Mouse (Mus musculus): ENCODE measurements around the gene Cpne2. TPM values are rescaled to one million over a fixed set of nuclear protein-coding genes. Genes with fewer than 3 reads are reported as not detected.

The Cpne2 gene
- polyA plus RNA-seq, 1 experiment from 2014 or later = 12.6 TPM

- Histone ChIP-seq H3K9ac (no peak overlapping the region), H3K27ac (no peak overlapping the region), H3K27me3 (no peaks in the 10 kb centered on the region), H3K36me3 (peaks cover 87% of the 10 kb centered on the region), H3K9me3 (no peaks in the 10 kb centered on the region), H3K4me3 (no peak overlapping the region), H3K4me1 (0 out of 2 replicates have a peak, but pooled peaks cover 3% of the 10 kb centered on the region), H3K4me2 (no peak overlapping the region)
- no peak for ATAC-seq (ENCODE audit: insufficient number of reproducible peaks, insufficient read depth, low FRiP score, low TSS enrichment, low read depth)
- WGBS = 47% methylated on average over 4 of the region's 4 CpGs
Observed at GRCm38 (mm10) chr8:94584238-94584817, 51.5 kb downstream of the Cpne2 start.

- no peak overlapping the region for H3K9ac ChIP-seq
- no peaks in the 10 kb centered on the region for H3K9me3 ChIP-seq
- H3K36me3 ChIP-seq = peaks cover 27% of the 10 kb centered on the region
- H3K27ac ChIP-seq = no peak overlapping the region
- no peak for ATAC-seq (ENCODE audit: insufficient number of reproducible peaks, insufficient read depth, low FRiP score, low TSS enrichment, low read depth)
- no peak overlapping the region for H3K4me3 ChIP-seq
- 62% methylated on average over 4 of the region's 4 CpGs for WGBS
- 0 out of 2 replicates have a peak, but pooled peaks cover 4% of the 10 kb centered on the region for H3K4me1 ChIP-seq
- no peak overlapping the region for H3K4me2 ChIP-seq
- no peaks in the 10 kb centered on the region for H3K27me3 ChIP-seq
Observed at GRCm38 (mm10) chr8:94591691-94592090, 58.9 kb downstream of the Cpne2 start.

GRCm38 (mm10) chr8:94594211-94594610 lies 61.4 kb downstream of the Cpne2 start:
- H3K9ac ChIP-seq = no peak overlapping the region
- no peak overlapping the region for H3K27ac ChIP-seq
- H3K9me3 ChIP-seq = no peaks in the 10 kb centered on the region
- H3K36me3 ChIP-seq = peaks cover 3% of the 10 kb centered on the region
- no peaks in the 10 kb centered on the region for H3K27me3 ChIP-seq
- 84% methylated on average over 1 of the region's 1 CpGs for WGBS
- no peak for ATAC-seq (ENCODE audit: insufficient number of reproducible peaks, insufficient read depth, low FRiP score, low TSS enrichment, low read depth)
- H3K4me2 ChIP-seq = no peak overlapping the region
- peaks cover 4% of the 10 kb centered on the region; the same call in 1 of the 2 replicates for H3K4me1 ChIP-seq
- no peak overlapping the region for H3K4me3 ChIP-seq

GRCm38 (mm10) chr8:94600478-94600877 lies 67.7 kb downstream of the Cpne2 start:
- Histone ChIP-seq H3K27ac (no peak overlapping the region), H3K9ac (peak overlapping the region; percentile 89), H3K4me2 (peak overlapping the region; percentile 84), H3K4me1 (peaks cover 22% of the 10 kb centered on the region), H3K4me3 (peak overlapping the region; percentile 99), H3K27me3 (no peaks in the 10 kb centered on the region), H3K9me3 (no peaks in the 10 kb centered on the region), H3K36me3 (no peaks in the 10 kb centered on the region)
- 24% methylated on average over 5 of the region's 5 CpGs for WGBS
- no peak for ATAC-seq (ENCODE audit: insufficient number of reproducible peaks, insufficient read depth, low FRiP score, low TSS enrichment, low read depth)

- Histone ChIP-seq H3K9me3 (no peaks in the 10 kb centered on the region), H3K27ac (peak overlapping the region; percentile 93), H3K9ac (peak overlapping the region; percentile 89), H3K36me3 (no peaks in the 10 kb centered on the region), H3K4me1 (peaks cover 23% of the 10 kb centered on the region), H3K4me3 (peak overlapping the region; percentile 99), H3K27me3 (no peaks in the 10 kb centered on the region), H3K4me2 (peak overlapping the region; percentile 84)
- peak; percentile 2; the same call in 1 of the 2 replicates for ATAC-seq (ENCODE audit: insufficient number of reproducible peaks, insufficient read depth, low FRiP score, low TSS enrichment, low read depth)
- WGBS = under 1% methylated on average over 51 of the region's 51 CpGs
Observed at GRCm38 (mm10) chr8:94601034-94601606, 68.3 kb downstream of the Cpne2 start.

GRCm38 (mm10) chr8:94601607-94602385 lies 69.0 kb downstream of the Cpne2 start, which contains the start of the genes Rspry1 and Fam192a:
Gene Rspry1, plus strand, starts transcription at chr8:94601937.
Gene Fam192a, minus strand, starts transcription at chr8:94601997.
- peak within 1 kb of the TSS; percentile 93 for H3K27ac ChIP-seq
- H3K9ac ChIP-seq = peak within 1 kb of the TSS; percentile 97
- peak within 1 kb of the TSS; percentile 88 for H3K4me2 ChIP-seq
- ATAC-seq (ENCODE audit: insufficient number of reproducible peaks, insufficient read depth, low FRiP score, low TSS enrichment, low read depth) = peak; percentile 99
- H3K9me3 ChIP-seq = no peaks in the 10 kb centered on the region
- H3K4me3 ChIP-seq = peak within 1 kb of the TSS; percentile 99
- no peaks in the 10 kb centered on the region for H3K36me3 ChIP-seq
- under 1% methylated on average over 53 of the region's 55 CpGs for WGBS
- peaks cover 22% of the 10 kb centered on the region for H3K4me1 ChIP-seq
- no peaks in the 10 kb centered on the region for H3K27me3 ChIP-seq

- ATAC-seq (ENCODE audit: insufficient number of reproducible peaks, insufficient read depth, low FRiP score, low TSS enrichment, low read depth) = no peak
- no peaks in the 10 kb centered on the region for H3K9me3 ChIP-seq
- H3K4me2 ChIP-seq = peak overlapping the region; percentile 88
- peak overlapping the region; percentile 99 for H3K4me3 ChIP-seq
- peak overlapping the region; percentile 97 for H3K9ac ChIP-seq
- WGBS = under 1% methylated on average over 31 of the region's 31 CpGs
- 0 out of 2 replicates have a peak, but pooled peaks cover 5% of the 10 kb centered on the region for H3K36me3 ChIP-seq
- H3K27me3 ChIP-seq = no peaks in the 10 kb centered on the region
- H3K27ac ChIP-seq = peak overlapping the region; percentile 81
- peaks cover 22% of the 10 kb centered on the region for H3K4me1 ChIP-seq
Observed at GRCm38 (mm10) chr8:94602471-94603131, 69.8 kb downstream of the Cpne2 start.

- ATAC-seq (ENCODE audit: insufficient number of reproducible peaks, insufficient read depth, low FRiP score, low TSS enrichment, low read depth) = no peak
- H3K4me3 ChIP-seq = no peak overlapping the region
- H3K36me3 ChIP-seq = 0 out of 2 replicates have a peak, but pooled peaks cover 5% of the 10 kb centered on the region
- no peak overlapping the region for H3K9ac ChIP-seq
- no peak overlapping the region for H3K27ac ChIP-seq
- H3K27me3 ChIP-seq = no peaks in the 10 kb centered on the region
- WGBS = 79% methylated on average over 2 of the region's 2 CpGs
- peak overlapping the region; percentile 88 for H3K4me2 ChIP-seq
- no peaks in the 10 kb centered on the region for H3K9me3 ChIP-seq
- peaks cover 22% of the 10 kb centered on the region for H3K4me1 ChIP-seq
Observed at GRCm38 (mm10) chr8:94604030-94604429, 71.2 kb downstream of the Cpne2 start.

- no peaks in the 10 kb centered on the region for H3K9me3 ChIP-seq
- H3K9ac ChIP-seq = no peak overlapping the region
- no peak overlapping the region for H3K4me2 ChIP-seq
- H3K27ac ChIP-seq = no peak overlapping the region
- 0 out of 2 replicates have a peak, but pooled peaks cover 5% of the 10 kb centered on the region for H3K36me3 ChIP-seq
- peaks cover 14% of the 10 kb centered on the region for H3K4me1 ChIP-seq
- H3K4me3 ChIP-seq = no peak overlapping the region
- whole genome bisulfite sequencing = 92% methylated on average over 5 of the region's 5 CpGs
- no peak for ATAC-seq (ENCODE audit: insufficient number of reproducible peaks, insufficient read depth, low FRiP score, low TSS enrichment, low read depth)
- H3K27me3 ChIP-seq = no peaks in the 10 kb centered on the region
Observed at GRCm38 (mm10) chr8:94607064-94607463, 74.3 kb downstream of the Cpne2 start.
